Mouse (Mus musculus) thymus, adult 2 months (tissue): ENCODE measurements at regions not wholly inside any gene's neighbourhood (a gene's known extent, or its start where the extent isn't known, plus 50 kb on each side); places are given as distances from the start of the nearest gene placed in this dataset.

Source experiments
- DNase-seq: peaks from one replicate; pipeline ENCODE4 v3.0.0; 2021
- H3K27ac ChIP-seq: fragments of 200-500 bp; 2 replicates; pipeline ENCODE4 v1.5.1; 2012; ENCODE audit warnings: low read length, control low read depth; ENCODE audit not compliant: control insufficient read depth, insufficient read depth
- H3K27me3 ChIP-seq: fragments of 200-500 bp; 2 replicates; pipeline ENCODE4 v1.6.1; 2012; ENCODE audit warnings: mild to moderate bottlenecking, low read length, moderate library complexity, mixed read lengths; ENCODE audit not compliant: control insufficient read depth, insufficient read depth
- H3K36me3 ChIP-seq: fragments of 200-500 bp; 2 replicates; pipeline ENCODE4 v1.6.1; 2012; ENCODE audit warnings: mild to moderate bottlenecking, low read length, moderate library complexity; ENCODE audit not compliant: control insufficient read depth, insufficient read depth
- H3K4me1 ChIP-seq: fragments of 200-500 bp; replicated peaks from 2 replicates; pipeline ENCODE4 v1.6.1; 2012; ENCODE audit warnings: low read length; ENCODE audit not compliant: control insufficient read depth, insufficient read depth
- H3K4me3 ChIP-seq: fragments of 200-500 bp; 2 replicates; pipeline ENCODE4 v1.5.1; 2012; ENCODE audit warnings: mild to moderate bottlenecking, low read length, control low read depth, moderate library complexity; ENCODE audit not compliant: control insufficient read depth, insufficient read depth
- CTCF ChIP-seq: fragments of 200-500 bp; IDR thresholded peaks from 2 replicates; pipeline ENCODE4 v1.5.1; 2012; ENCODE audit warnings: mild to moderate bottlenecking, control low read depth, low read length, moderate library complexity, borderline replicate concordance; ENCODE audit not compliant: control insufficient read depth, poor library complexity, insufficient read depth; ENCODE audit errors: extremely low read depth
- POLR2A ChIP-seq: fragments of 200-500 bp; IDR thresholded peaks from 2 replicates; pipeline ENCODE4 v1.6.1; 2012; ENCODE audit warnings: mild to moderate bottlenecking, low read length, control low read depth, moderate library complexity; ENCODE audit not compliant: control insufficient read depth, poor library complexity, insufficient read depth; ENCODE audit errors: extremely low read depth
- WGBS: fragments of 180-500 bp; shearing (Covaris S2); methylation state at CpG from one replicate; pipeline ENCODE4 v1.1.7; 2018; 5-methylcytosine and 5-hydroxymethylcytosine counted together

GRCm38 (mm10) chr9:85609152-85609551, 140.0 kb downstream of the Ibtk start:
- WGBS: 98% methylated on average over 3 of the region's 3 CpGs
- H3K27me3 ChIP-seq: no peaks in the 10 kb centered on the region

GRCm38 (mm10) chr9:85596959-85597358, 152.2 kb downstream of the Ibtk start:
- WGBS: 37% methylated on average over 2 of the region's 2 CpGs
- no peaks in the 10 kb centered on the region for H3K36me3 ChIP-seq
- no peaks in the 10 kb centered on the region for H3K27me3 ChIP-seq
- no peak overlapping the region for H3K27ac ChIP-seq
- H3K4me3 ChIP-seq: no peak overlapping the region
- peak; percentile 23 for DNase-seq
- no peak for TF ChIP-seq CTCF
- TF ChIP-seq POLR2A: no peak
- no peaks in the 10 kb centered on the region for H3K4me1 ChIP-seq

More at GRCm38 (mm10) chr9:85609152-85609551, 140.0 kb downstream of the Ibtk start:
- DNase-seq: no peak
- TF ChIP-seq CTCF (no peak), POLR2A (no peak)
- Histone ChIP-seq H3K4me3 (no peak overlapping the region), H3K27ac (no peak overlapping the region), H3K36me3 (no peaks in the 10 kb centered on the region), H3K4me1 (no peaks in the 10 kb centered on the region)

GRCm38 (mm10) chr9:85593867-85594266, 155.3 kb downstream of the Ibtk start:
- no peak for DNase-seq
- no peaks in the 10 kb centered on the region for H3K4me1 ChIP-seq
- no peaks in the 10 kb centered on the region for H3K27me3 ChIP-seq
- H3K27ac ChIP-seq: no peak overlapping the region
- TF ChIP-seq POLR2A (no peak), CTCF (no peak)
- H3K4me3 ChIP-seq: no peak overlapping the region
- 95% methylated on average over 4 of the region's 4 CpGs for WGBS
- H3K36me3 ChIP-seq: no peaks in the 10 kb centered on the region

- Histone ChIP-seq H3K27me3 (no peaks in the 10 kb centered on the region), H3K36me3 (no peaks in the 10 kb centered on the region), H3K4me1 (no peaks in the 10 kb centered on the region), H3K4me3 (no peak overlapping the region), H3K27ac (no peak overlapping the region)
- no peak for DNase-seq
- no peak for TF ChIP-seq CTCF
- TF ChIP-seq POLR2A: no peak
- WGBS: 52% methylated on average over 4 of the region's 4 CpGs
Observed at GRCm38 (mm10) chr9:85592639-85593038, 156.5 kb downstream of the Ibtk start.

- Histone ChIP-seq H3K4me1 (no peaks in the 10 kb centered on the region), H3K4me3 (no peak overlapping the region), H3K36me3 (no peaks in the 10 kb centered on the region), H3K27me3 (no peaks in the 10 kb centered on the region), H3K27ac (no peak overlapping the region)
- TF ChIP-seq POLR2A: no peak
- no peak for TF ChIP-seq CTCF
- WGBS: 91% methylated on average over 3 of the region's 3 CpGs
- DNase-seq: no peak
Observed at GRCm38 (mm10) chr9:85589210-85589609, 159.9 kb downstream of the Ibtk start.

GRCm38 (mm10) chr9:85588077-85588476, 161.1 kb downstream of the Ibtk start:
- Histone ChIP-seq H3K4me1 (no peaks in the 10 kb centered on the region), H3K36me3 (no peaks in the 10 kb centered on the region), H3K4me3 (no peak overlapping the region), H3K27ac (no peak overlapping the region), H3K27me3 (no peaks in the 10 kb centered on the region)
- no peak for TF ChIP-seq POLR2A
- no peak for TF ChIP-seq CTCF
- peak; percentile 9 for DNase-seq
- 39% methylated on average over 2 of the region's 2 CpGs for WGBS

- no peak overlapping the region for H3K27ac ChIP-seq
- TF ChIP-seq CTCF (no peak), POLR2A (no peak)
- H3K4me1 ChIP-seq: no peaks in the 10 kb centered on the region
- no peak for DNase-seq
- no peak overlapping the region for H3K4me3 ChIP-seq
- no peaks in the 10 kb centered on the region for H3K27me3 ChIP-seq
- WGBS: 76% methylated on average over 1 of the region's 1 CpGs
- no peaks in the 10 kb centered on the region for H3K36me3 ChIP-seq
Observed at GRCm38 (mm10) chr9:85581028-85581595, 168.0 kb downstream of the Ibtk start.
